ENCODE assay signal across 1 mouse cellular context in the genomic region with DNA sequence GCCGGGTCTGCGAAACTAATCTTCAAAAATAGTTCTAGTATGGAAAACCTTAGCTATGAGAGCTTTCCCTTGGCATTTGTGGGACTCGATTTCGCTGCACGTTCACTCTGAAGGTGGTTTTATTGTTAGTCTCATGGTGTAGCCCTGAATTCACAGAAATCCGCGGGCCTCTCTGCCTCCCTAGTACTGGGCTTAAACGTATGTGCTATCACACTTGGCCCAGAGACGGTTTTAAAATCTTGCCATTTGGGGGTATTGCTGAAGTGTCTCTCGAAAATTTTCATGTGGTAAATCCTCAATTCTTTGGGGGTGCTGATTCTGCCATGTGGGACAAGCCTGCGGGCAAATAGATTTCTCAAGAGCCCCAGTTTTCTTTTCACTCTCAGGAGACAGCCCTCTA.
TF ChIP-seq lines count a peak whose summit lies in the region.

No protein-coding gene starts in this region.

TF ChIP-seq in CH12.LX, 34 proteins besides CTCF, POLR2A, EP300 and RAD21:
- TF ChIP-seq RCOR1 (conservative IDR thresholded peaks at IDR 0.05; ENCODE audit: low read depth, low read length) (no peak), BHLHE40 (IDR thresholded peaks at IDR 0.05; ENCODE audit: low read depth, low read length) (no peak), TCF12 (IDR thresholded peaks at IDR 0.05; ENCODE audit: low read depth, low read length) (no peak), KAT2A (IDR thresholded peaks at IDR 0.05; ENCODE audit: insufficient replicate concordance, low read length) (no peak), MAZ (IDR thresholded peaks at IDR 0.05; ENCODE audit: low read depth, low read length) (no peak), MYC (IDR thresholded peaks at IDR 0.05; ENCODE audit: low read depth, low read length) (no peak), MXI1 (IDR thresholded peaks at IDR 0.05; ENCODE audit: low read depth, low read length) (no peak)
